In genomic region chr11:113698013-113698545, GRCm38 (mm10) we compare ENCODE assay signal across 16 mouse cellular contexts. TPM values are rescaled to one million over a fixed set of nuclear protein-coding genes. Genes with fewer than 3 reads are reported as not detected.
DNase-seq lines count a peak whose midpoint lies in the region; ATAC-seq and TF ChIP-seq lines count a peak whose summit lies in the region.
"Had no signal": no experiment of that assay in that cellular context is flagged by ENCODE, and none has a peak within 500 bp of the region (broad histone marks: within the 10 kb centered on the region; RNA-seq: fewer than 3 reads in every experiment).

No protein-coding gene starts in this region.

- H3K4me1 ChIP-seq in heart, postnatal 0 days (ENCODE audit: control insufficient read depth, insufficient read depth) = no peaks in the 10 kb centered on the region
- peaks cover 11% of the 10 kb centered on the region for H3K4me1 ChIP-seq in kidney, embryonic 15.5 days
- H3K4me1 ChIP-seq in liver, embryonic 16.5 days (ENCODE audit: control insufficient read depth, low read depth, low read length) = no peaks in the 10 kb centered on the region; the same call in 1 of the 2 replicates
- H3K4me1 ChIP-seq: lung, embryonic 15.5 days had no signal

- peaks cover 27% of the 10 kb centered on the region for H3K36me3 ChIP-seq in heart, postnatal 0 days (replicated peaks; ENCODE audit: control insufficient read depth, insufficient read depth, low read length)
- H3K36me3 ChIP-seq in kidney, embryonic 15.5 days = peaks cover 40% of the 10 kb centered on the region
- H3K36me3 ChIP-seq in liver, embryonic 16.5 days (ENCODE audit: control insufficient read depth, insufficient read depth) = peaks cover 3% of the 10 kb centered on the region

- no peaks in the 10 kb centered on the region for H3K9me3 ChIP-seq in heart, postnatal 0 days (replicated peaks; ENCODE audit: control insufficient read depth, low read length)
- no peaks in the 10 kb centered on the region for H3K9me3 ChIP-seq in kidney, embryonic 15.5 days (replicated peaks)
- no peaks in the 10 kb centered on the region for H3K9me3 ChIP-seq in liver, embryonic 16.5 days (replicated peaks; ENCODE audit: control insufficient read depth, low read length)
- H3K9me3 ChIP-seq: lung, embryonic 15.5 days had no signal

- H3K27ac ChIP-seq in heart, postnatal 0 days (ENCODE audit: low read depth) = no peak overlapping the region
- H3K27ac ChIP-seq in kidney, embryonic 15.5 days = no peak overlapping the region
- no peak overlapping the region for H3K27ac ChIP-seq in liver, embryonic 16.5 days (ENCODE audit: low read length)
- no peak overlapping the region for H3K27ac ChIP-seq in layer of hippocampus, adult 2 months
- H3K27ac ChIP-seq: hindbrain, embryonic 10.5 days; lung, embryonic 15.5 days had no signal

- H3K9ac ChIP-seq in heart, postnatal 0 days (replicated peaks; ENCODE audit: low read depth, low read length) = no peak overlapping the region
- H3K9ac ChIP-seq in kidney, embryonic 15.5 days = no peak overlapping the region
- H3K9ac ChIP-seq in liver, embryonic 16.5 days (ENCODE audit: low read depth, low read length) = no peak overlapping the region
- H3K9ac ChIP-seq: lung, embryonic 15.5 days had no signal

- H3K4me3 ChIP-seq in heart, postnatal 0 days (ENCODE audit: low read depth, low read length) = no peak overlapping the region
- H3K4me3 ChIP-seq in kidney, embryonic 15.5 days (replicated peaks) = no peak overlapping the region
- H3K4me3 ChIP-seq in liver, embryonic 16.5 days (ENCODE audit: low read depth, low read length) = no peak overlapping the region
- H3K4me3 ChIP-seq in layer of hippocampus, adult 2 months = no peak overlapping the region
- H3K4me3 ChIP-seq: hindbrain, embryonic 10.5 days; lung, embryonic 15.5 days had no signal

- no peaks in the 10 kb centered on the region for H3K27me3 ChIP-seq in heart, postnatal 0 days (ENCODE audit: control insufficient read depth, insufficient read depth, low read length)
- no peaks in the 10 kb centered on the region for H3K27me3 ChIP-seq in kidney, embryonic 15.5 days
- no peaks in the 10 kb centered on the region for H3K27me3 ChIP-seq in liver, embryonic 16.5 days (ENCODE audit: control insufficient read depth, insufficient read depth, low read depth, low read length)
- H3K27me3 ChIP-seq: lung, embryonic 15.5 days; Patski had no signal

- no peak for ATAC-seq in heart, postnatal 0 days (ENCODE audit: insufficient read depth, low read depth)
- peak; percentile 76 for ATAC-seq in kidney, embryonic 15.5 days (replicated peaks; ENCODE audit: low FRiP score)
- ATAC-seq in liver, embryonic 16.5 days (ENCODE audit: low read depth) = peak; percentile 85
- ATAC-seq: Patski had no signal

- DNase-seq in heart, postnatal 0 days (ENCODE audit: low spot score) = peak; percentile 4
- no peak for DNase-seq in heart, postnatal 4 days
- peak; percentile 38 for DNase-seq in yolk sac, embryonic 10.5 days (ENCODE audit: low spot score)
- no peak for DNase-seq in cerebellum, postnatal 4 days (ENCODE audit: low spot score in 2 of 2)
- no peak for DNase-seq in layer of hippocampus, adult 2 months (ENCODE audit: low spot score in 2 of 2)
- DNase-seq in layer of hippocampus, adult 8-10 months (ENCODE audit: low spot score in 2 of 2) = no peak
- DNase-seq: adrenal gland, postnatal 14 days; cerebellum, adult 18-20 months; gastrocnemius, postnatal 14 days had no signal

- whole genome bisulfite sequencing in heart, postnatal 0 days = 66% methylated on average over 12 of the region's 12 CpGs
- WGBS in kidney, embryonic 15.5 days = 48% methylated on average over 12 of the region's 12 CpGs
- 65% methylated on average over 12 of the region's 12 CpGs for WGBS in liver, embryonic 16.5 days (ENCODE audit: insufficient replicate concordance)

- TF ChIP-seq EP300 in heart, postnatal 0 days (IDR thresholded peaks at IDR 0.05; ENCODE audit: low read depth) = no peak

- H3K4me2 ChIP-seq in heart, postnatal 0 days (ENCODE audit: low read depth, low read length) = no peak overlapping the region
- no peak overlapping the region for H3K4me2 ChIP-seq in kidney, embryonic 15.5 days
- no peak overlapping the region for H3K4me2 ChIP-seq in liver, embryonic 16.5 days (ENCODE audit: low read depth, low read length)
- H3K4me2 ChIP-seq: lung, embryonic 15.5 days had no signal

- TF ChIP-seq CTCF in heart, postnatal 0 days (IDR thresholded peaks at IDR 0.05; ENCODE audit: low read depth) = no peak
- no peak for TF ChIP-seq CTCF in layer of hippocampus, adult 2 months (conservative IDR thresholded peaks at IDR 0.05)

RNA-seq across cellular contexts. Expression of gene Cpsf4l, which starts 11.7 kb away (rescaled TPM):
- 1.3 TPM in 1 of 2 replicates, not detected in the other for total RNA-seq in heart, postnatal 0 days (2014; rRNA removed; ENCODE audit: low replicate concordance)
- polyA plus RNA-seq in heart, postnatal 0 days (2015; fragmentation: Nextera tagmentation; extraction: Ambion mirVana) = 0.10 TPM in 1 of 2 replicates, not detected in the other
- not detected for total RNA-seq in heart, postnatal 4 days (2021)
- 0.74 and 1.2 TPM in 2 replicates for polyA plus RNA-seq in kidney, embryonic 15.5 days (2015; fragmentation: Nextera tagmentation; extraction: Ambion mirVana)
- polyA plus RNA-seq in liver, embryonic 16.5 days (2015; fragmentation: Nextera tagmentation; extraction: Ambion mirVana) = 0.18 TPM in 1 of 2 replicates, not detected in the other
- not detected for total RNA-seq in layer of hippocampus, adult 2 months (2021)
- under 1 TPM in 1 of 4 experiments, not detected in 3; 0.68 TPM for total RNA-seq in layer of hippocampus, adult 8-10 months (2022)
- total RNA-seq: gastrocnemius, postnatal 14 days; layer of hippocampus, adult 18-20 months had no signal
- polyA plus RNA-seq: small intestine, adult 2 months had no signal

RNA-seq across cellular contexts. Expression of gene D11Wsu47e, which starts 13.9 kb away (rescaled TPM):
- 17.4 and 18.1 TPM in 2 replicates for total RNA-seq in heart, postnatal 0 days (2014; rRNA removed; ENCODE audit: low replicate concordance)
- polyA plus RNA-seq in heart, postnatal 0 days (2015; fragmentation: Nextera tagmentation; extraction: Ambion mirVana) = 8.9 and 10.4 TPM in 2 replicates
- total RNA-seq in heart, postnatal 4 days (2021) = 1 to 10 TPM; 9.1 to 9.9 TPM
- 21.3 and 22.0 TPM in 2 replicates for polyA plus RNA-seq in kidney, embryonic 15.5 days (2015; fragmentation: Nextera tagmentation; extraction: Ambion mirVana)
- 7.6 and 7.8 TPM in 2 replicates for polyA plus RNA-seq in liver, embryonic 16.5 days (2015; fragmentation: Nextera tagmentation; extraction: Ambion mirVana)
- 10 to 100 TPM; 13.2 to 16.2 TPM for total RNA-seq in layer of hippocampus, adult 2 months (2021)
- total RNA-seq in layer of hippocampus, adult 8-10 months (2022) = 10 to 100 TPM; 14.1 to 17.1 (median 15.7) TPM

RNA-seq across cellular contexts. Expression of gene Fam104a, which starts 14.1 kb away (rescaled TPM):
- total RNA-seq in heart, postnatal 0 days (2014; rRNA removed; ENCODE audit: low replicate concordance) = 23.3 and 25.2 TPM in 2 replicates
- polyA plus RNA-seq in heart, postnatal 0 days (2015; fragmentation: Nextera tagmentation; extraction: Ambion mirVana) = 32.7 and 33.6 TPM in 2 replicates
- total RNA-seq in heart, postnatal 4 days (2021) = 10 to 100 TPM; 25.2 to 27.3 TPM
- 44.4 and 45.3 TPM in 2 replicates for polyA plus RNA-seq in kidney, embryonic 15.5 days (2015; fragmentation: Nextera tagmentation; extraction: Ambion mirVana)
- 38.9 and 39.2 TPM in 2 replicates for polyA plus RNA-seq in liver, embryonic 16.5 days (2015; fragmentation: Nextera tagmentation; extraction: Ambion mirVana)
- total RNA-seq in layer of hippocampus, adult 2 months (2021) = 10 to 100 TPM; 26.4 to 29.1 TPM
- 10 to 100 TPM; 26.8 to 28.6 (median 27.6) TPM for total RNA-seq in layer of hippocampus, adult 8-10 months (2022)

RNA-seq across cellular contexts. Expression of gene Slc39a11, which starts 48.2 kb away (rescaled TPM):
- total RNA-seq in heart, postnatal 0 days (2014; rRNA removed; ENCODE audit: low replicate concordance) = 16.3 and 19.1 TPM in 2 replicates
- polyA plus RNA-seq in heart, postnatal 0 days (2015; fragmentation: Nextera tagmentation; extraction: Ambion mirVana) = 6.9 and 8.6 TPM in 2 replicates
- total RNA-seq in heart, postnatal 4 days (2021) = 1 to 10 TPM; 8.2 to 9.5 TPM
- polyA plus RNA-seq in kidney, embryonic 15.5 days (2015; fragmentation: Nextera tagmentation; extraction: Ambion mirVana) = 22.0 and 22.2 TPM in 2 replicates
- polyA plus RNA-seq in liver, embryonic 16.5 days (2015; fragmentation: Nextera tagmentation; extraction: Ambion mirVana) = 13.4 and 14.1 TPM in 2 replicates
- total RNA-seq in layer of hippocampus, adult 2 months (2021) = 10 to 100 TPM; 21.7 to 23.1 TPM
- total RNA-seq in layer of hippocampus, adult 8-10 months (2022) = 10 to 100 TPM; 20.2 to 24.3 (median 23.4) TPM

RNA-seq across cellular contexts. Expression of gene Cog1, which starts 49.1 kb away (rescaled TPM):
- total RNA-seq in heart, postnatal 0 days (2014; rRNA removed; ENCODE audit: low replicate concordance) = 26.5 and 30.3 TPM in 2 replicates
- polyA plus RNA-seq in heart, postnatal 0 days (2015; fragmentation: Nextera tagmentation; extraction: Ambion mirVana) = 10.7 and 12.3 TPM in 2 replicates
- 10 to 100 TPM; 17.5 to 19.5 TPM for total RNA-seq in heart, postnatal 4 days (2021)
- 23.6 and 25.6 TPM in 2 replicates for polyA plus RNA-seq in kidney, embryonic 15.5 days (2015; fragmentation: Nextera tagmentation; extraction: Ambion mirVana)
- polyA plus RNA-seq in liver, embryonic 16.5 days (2015; fragmentation: Nextera tagmentation; extraction: Ambion mirVana) = 10.7 and 11.0 TPM in 2 replicates
- 10 to 100 TPM; 59.5 to 63.2 TPM for total RNA-seq in layer of hippocampus, adult 2 months (2021)
- total RNA-seq in layer of hippocampus, adult 8-10 months (2022) = 10 to 100 TPM; 48.6 to 61.6 (median 57.1) TPM

Comparison
In these comparisons a context has a peak if more than half of its experiments do, and no peak if none do; other contexts are left out.
1. DNase-seq: peak in heart, postnatal 0 days (single experiment) and yolk sac, embryonic 10.5 days (single experiment); none in heart, postnatal 4 days (single experiment), cerebellum, postnatal 4 days (0 of 2), layer of hippocampus, adult 2 months (0 of 2) and layer of hippocampus, adult 8-10 months (0 of 2).